14 mouse cellular contexts compared by ENCODE assay signal in genomic region chr2:102223355-102224128, GRCm38 (mm10). TPM values are rescaled to one million over a fixed set of nuclear protein-coding genes. Genes with fewer than 3 reads are reported as not detected.
DNase-seq lines count a peak whose midpoint lies in the region; ATAC-seq lines count a peak whose summit lies in the region.
"Had no signal": no experiment of that assay in that cellular context is flagged by ENCODE, and none has a peak within 500 bp of the region (broad histone marks: within the 10 kb centered on the region; RNA-seq: fewer than 3 reads in every experiment).

No protein-coding gene starts in this region.

- 3% methylated on average over 11 of the region's 11 CpGs for WGBS in forebrain, embryonic 11.5 days
- 6% methylated on average over 11 of the region's 11 CpGs for WGBS in forebrain, embryonic 10.5 days
- 9% methylated on average over 11 of the region's 11 CpGs for WGBS in hindbrain, embryonic 13.5 days
- WGBS in midbrain, embryonic 16.5 days = 3% methylated on average over 11 of the region's 11 CpGs

- H3K4me3 ChIP-seq in forebrain, embryonic 11.5 days (ENCODE audit: low read depth, low read length) = no peak overlapping the region
- no peak overlapping the region for H3K4me3 ChIP-seq in forebrain, embryonic 10.5 days
- no peak overlapping the region for H3K4me3 ChIP-seq in hindbrain, embryonic 13.5 days
- H3K4me3 ChIP-seq in midbrain, embryonic 16.5 days (ENCODE audit: low read depth, low read length) = no peak overlapping the region
- H3K4me3 ChIP-seq: embryonic facial prominence, embryonic 12.5 days; megakaryocyte, embryonic 14.5 days had no signal

- no peaks in the 10 kb centered on the region for H3K36me3 ChIP-seq in forebrain, embryonic 11.5 days (ENCODE audit: control insufficient read depth, insufficient read depth, low read length)
- no peaks in the 10 kb centered on the region for H3K36me3 ChIP-seq in forebrain, embryonic 10.5 days (replicated peaks)
- no peaks in the 10 kb centered on the region for H3K36me3 ChIP-seq in hindbrain, embryonic 13.5 days
- H3K36me3 ChIP-seq in midbrain, embryonic 16.5 days (ENCODE audit: control insufficient read depth, insufficient read depth, low read length) = no peaks in the 10 kb centered on the region
- H3K36me3 ChIP-seq: embryonic facial prominence, embryonic 12.5 days had no signal

- no peak for DNase-seq in forebrain, embryonic 11.5 days (ENCODE audit: low spot score)
- DNase-seq in forebrain, embryonic 10.5 days (ENCODE audit: extremely low spot score, low spot score) = no peak
- peak; percentile 85 for DNase-seq in Muller cell, postnatal 12 days (ENCODE audit: inconsistent ontology term)
- no peak for DNase-seq in spleen, postnatal 10 days (ENCODE audit: low spot score in 2 of 2)
- no peak for DNase-seq in kidney, adult 18-20 months
- DNase-seq: cerebellum, adult 9-10 months; kidney, postnatal 36 days had no signal

- ATAC-seq in forebrain, embryonic 11.5 days (replicated peaks; ENCODE audit: low FRiP score) = peak; percentile 53; the same call in 1 of the 2 replicates
- peak; percentile 53; the same call in 1 of the 2 replicates for ATAC-seq in hindbrain, embryonic 13.5 days (ENCODE audit: low FRiP score)
- ATAC-seq in midbrain, embryonic 16.5 days = peak; percentile 77
- no peak for ATAC-seq in granulocyte monocyte progenitor cell, adult 5-6 weeks (replicated peaks; ENCODE audit: poor library complexity, severe bottlenecking)

- peak overlapping the region; percentile 19; the same call in 1 of the 2 replicates for H3K4me2 ChIP-seq in forebrain, embryonic 11.5 days (ENCODE audit: low read depth, low read length, severe bottlenecking)
- no peak overlapping the region for H3K4me2 ChIP-seq in hindbrain, embryonic 13.5 days
- peak overlapping the region; percentile 26 for H3K4me2 ChIP-seq in midbrain, embryonic 16.5 days (ENCODE audit: low read length)
- H3K4me2 ChIP-seq: embryonic facial prominence, embryonic 12.5 days; heart, embryonic 11.5 days had no signal

- H3K4me1 ChIP-seq in forebrain, embryonic 11.5 days (replicated peaks; ENCODE audit: control insufficient read depth, insufficient read depth, low read length) = peaks cover 8% of the 10 kb centered on the region; the same call in 1 of the 2 replicates
- peaks cover 20% of the 10 kb centered on the region for H3K4me1 ChIP-seq in forebrain, embryonic 10.5 days
- peaks cover 22% of the 10 kb centered on the region for H3K4me1 ChIP-seq in hindbrain, embryonic 13.5 days (replicated peaks)
- peaks cover 14% of the 10 kb centered on the region for H3K4me1 ChIP-seq in midbrain, embryonic 16.5 days (ENCODE audit: control insufficient read depth, insufficient read depth, low read length)
- H3K4me1 ChIP-seq: embryonic facial prominence, embryonic 12.5 days; megakaryocyte, embryonic 14.5 days had no signal

- H3K27ac ChIP-seq in forebrain, embryonic 11.5 days (ENCODE audit: low read depth, low read length) = no peak overlapping the region
- no peak overlapping the region for H3K27ac ChIP-seq in forebrain, embryonic 10.5 days
- peak overlapping the region; percentile 81 for H3K27ac ChIP-seq in hindbrain, embryonic 13.5 days
- H3K27ac ChIP-seq in midbrain, embryonic 16.5 days (ENCODE audit: low read length) = peak overlapping the region; percentile 73
- H3K27ac ChIP-seq: embryonic facial prominence, embryonic 12.5 days; liver, embryonic 14.5 days had no signal

- H3K27me3 ChIP-seq in forebrain, embryonic 11.5 days (ENCODE audit: control insufficient read depth, insufficient read depth, low read length) = no peaks in the 10 kb centered on the region
- 0 out of 2 replicates have a peak, but pooled peaks cover 10% of the 10 kb centered on the region for H3K27me3 ChIP-seq in forebrain, embryonic 10.5 days (ENCODE audit: poor library complexity, severe bottlenecking)
- no peaks in the 10 kb centered on the region for H3K27me3 ChIP-seq in hindbrain, embryonic 13.5 days
- no peaks in the 10 kb centered on the region for H3K27me3 ChIP-seq in midbrain, embryonic 16.5 days (ENCODE audit: control insufficient read depth, insufficient read depth, low read depth, low read length)
- H3K27me3 ChIP-seq: embryonic facial prominence, embryonic 12.5 days had no signal

- H3K9me3 ChIP-seq in forebrain, embryonic 11.5 days (ENCODE audit: control insufficient read depth, low read length) = no peaks in the 10 kb centered on the region; the same call in 1 of the 2 replicates
- H3K9me3 ChIP-seq in forebrain, embryonic 10.5 days = no peaks in the 10 kb centered on the region
- no peaks in the 10 kb centered on the region for H3K9me3 ChIP-seq in hindbrain, embryonic 13.5 days
- H3K9me3 ChIP-seq in midbrain, embryonic 16.5 days (replicated peaks; ENCODE audit: control insufficient read depth, low read length, poor library complexity, severe bottlenecking) = no peaks in the 10 kb centered on the region
- H3K9me3 ChIP-seq: embryonic facial prominence, embryonic 12.5 days had no signal

- no peak overlapping the region for H3K9ac ChIP-seq in forebrain, embryonic 11.5 days (ENCODE audit: low read length)
- H3K9ac ChIP-seq in hindbrain, embryonic 13.5 days = 0 out of 2 replicates have a peak overlapping the region, but pooled peaks have one; percentile 2
- H3K9ac ChIP-seq in midbrain, embryonic 16.5 days (ENCODE audit: low read depth, low read length) = peak overlapping the region; percentile 30; the same call in 1 of the 2 replicates
- H3K9ac ChIP-seq: embryonic facial prominence, embryonic 12.5 days; liver, embryonic 14.5 days had no signal

RNA-seq across cellular contexts. Expression of gene Ldlrad3, which starts 37.4 kb away (rescaled TPM):
- polyA plus RNA-seq in forebrain, embryonic 11.5 days (2014; fragmentation: Nextera tagmentation; extraction: Ambion mirVana) = 56.8 and 60.7 TPM in 2 replicates
- 53.1 and 54.6 TPM in 2 replicates for polyA plus RNA-seq in forebrain, embryonic 10.5 days (2016; fragmentation: Nextera tagmentation; extraction: Ambion mirVana)
- polyA plus RNA-seq in hindbrain, embryonic 13.5 days (2015; fragmentation: Nextera tagmentation; extraction: Ambion mirVana) = 37.1 and 38.8 TPM in 2 replicates
- 26.6 and 30.1 TPM in 2 replicates for polyA plus RNA-seq in midbrain, embryonic 16.5 days (2015; fragmentation: Nextera tagmentation; extraction: Ambion mirVana)
- 21.6 and 25.7 TPM in 2 replicates for total RNA-seq in granulocyte monocyte progenitor cell, adult 5-6 weeks (2014; fragmentation: Nextera tagmentation)
- 30.3 and 30.6 TPM in 2 replicates for total RNA-seq in granulocyte monocyte progenitor cell, adult 5-6 weeks (2017)

Comparison
In these comparisons a context has a peak if more than half of its experiments do, and no peak if none do; other contexts are left out.
1. H3K27ac ChIP-seq: peak in hindbrain, embryonic 13.5 days (single experiment) and midbrain, embryonic 16.5 days (single experiment); none in forebrain, embryonic 11.5 days (single experiment) and forebrain, embryonic 10.5 days (single experiment).